Mouse (Mus musculus): ENCODE results near the gene Chmp6. TPM values are rescaled to one million over a fixed set of nuclear protein-coding genes. Genes with fewer than 3 reads are reported as not detected.

The Chmp6 gene
- polyA plus RNA-seq, 1 experiment from 2014 or later, result 92.1 TPM

GRCm38 (mm10) chr11:119915666-119916065 lies 2.4 kb downstream of the Chmp6 start:
- peaks cover 16% of the 10 kb centered on the region for H3K4me1 ChIP-seq (ENCODE audit: control insufficient read depth, insufficient read depth, low read length)
- no peak for ATAC-seq (ENCODE audit: insufficient read depth, low FRiP score, low TSS enrichment)
- no peak overlapping the region for H3K27ac ChIP-seq (ENCODE audit: low read depth, low read length)
- WGBS, result 88% methylated on average over 9 of the region's 9 CpGs
- H3K27me3 ChIP-seq (ENCODE audit: control insufficient read depth, insufficient read depth, low read length), result no peaks in the 10 kb centered on the region
- no peak overlapping the region for H3K4me3 ChIP-seq (ENCODE audit: low read depth, low read length)
- DNase-seq (ENCODE audit: low spot score), result no peak
- peaks cover 24% of the 10 kb centered on the region for H3K36me3 ChIP-seq (ENCODE audit: control insufficient read depth, insufficient read depth, low read length)
- H3K9ac ChIP-seq (ENCODE audit: low read length), result no peak overlapping the region
- no peak overlapping the region for H3K4me2 ChIP-seq (ENCODE audit: low read depth)
- no peaks in the 10 kb centered on the region for H3K9me3 ChIP-seq (ENCODE audit: control insufficient read depth, low read length)

GRCm38 (mm10) chr11:119916102-119916790 lies 3.0 kb downstream of the Chmp6 start:
- no peaks in the 10 kb centered on the region for H3K9me3 ChIP-seq (ENCODE audit: control insufficient read depth, low read length)
- H3K36me3 ChIP-seq (ENCODE audit: control insufficient read depth, insufficient read depth, low read length), result peaks cover 24% of the 10 kb centered on the region
- no peaks in the 10 kb centered on the region for H3K27me3 ChIP-seq (ENCODE audit: control insufficient read depth, insufficient read depth, low read length)
- H3K4me1 ChIP-seq (ENCODE audit: control insufficient read depth, insufficient read depth, low read length), result peaks cover 16% of the 10 kb centered on the region
- no peak overlapping the region for H3K4me2 ChIP-seq (ENCODE audit: low read depth)
- no peak overlapping the region for H3K27ac ChIP-seq (ENCODE audit: low read depth, low read length)
- no peak overlapping the region for H3K4me3 ChIP-seq (ENCODE audit: low read depth, low read length)
- WGBS, result 92% methylated on average over 15 of the region's 15 CpGs
- ATAC-seq (ENCODE audit: insufficient read depth, low FRiP score, low TSS enrichment), result no peak
- no peak for DNase-seq (ENCODE audit: low spot score)
- H3K9ac ChIP-seq (ENCODE audit: low read length), result no peak overlapping the region

- no peaks in the 10 kb centered on the region for H3K27me3 ChIP-seq (ENCODE audit: control insufficient read depth, insufficient read depth, low read length)
- H3K4me1 ChIP-seq (ENCODE audit: control insufficient read depth, insufficient read depth, low read length), result peaks cover 16% of the 10 kb centered on the region
- WGBS, result 96% methylated on average over 21 of the region's 21 CpGs
- H3K9ac ChIP-seq (ENCODE audit: low read length), result no peak overlapping the region
- H3K4me3 ChIP-seq (ENCODE audit: low read depth, low read length), result no peak overlapping the region
- H3K4me2 ChIP-seq (ENCODE audit: low read depth), result no peak overlapping the region
- H3K36me3 ChIP-seq (ENCODE audit: control insufficient read depth, insufficient read depth, low read length), result peaks cover 24% of the 10 kb centered on the region
- ATAC-seq (ENCODE audit: insufficient read depth, low FRiP score, low TSS enrichment), result no peak
- H3K27ac ChIP-seq (ENCODE audit: low read depth, low read length), result no peak overlapping the region
- H3K9me3 ChIP-seq (ENCODE audit: control insufficient read depth, low read length), result no peaks in the 10 kb centered on the region
- no peak for DNase-seq (ENCODE audit: low spot score)
These were observed 3.7 kb downstream of the Chmp6 start for GRCm38 (mm10) chr11:119916834-119917469.

- no peaks in the 10 kb centered on the region for H3K9me3 ChIP-seq (ENCODE audit: control insufficient read depth, low read length)
- no peak overlapping the region for H3K4me3 ChIP-seq (ENCODE audit: low read depth, low read length)
- peaks cover 24% of the 10 kb centered on the region for H3K36me3 ChIP-seq (ENCODE audit: control insufficient read depth, insufficient read depth, low read length)
- ATAC-seq (ENCODE audit: insufficient read depth, low FRiP score, low TSS enrichment), result no peak
- H3K27me3 ChIP-seq (ENCODE audit: control insufficient read depth, insufficient read depth, low read length), result no peaks in the 10 kb centered on the region
- H3K27ac ChIP-seq (ENCODE audit: low read depth, low read length), result no peak overlapping the region
- 88% methylated on average over 7 of the region's 7 CpGs for WGBS
- no peak overlapping the region for H3K4me2 ChIP-seq (ENCODE audit: low read depth)
- H3K4me1 ChIP-seq (ENCODE audit: control insufficient read depth, insufficient read depth, low read length), result peaks cover 10% of the 10 kb centered on the region
- no peak for DNase-seq (ENCODE audit: low spot score)
- no peak overlapping the region for H3K9ac ChIP-seq (ENCODE audit: low read length)
These were observed 5.3 kb downstream of the Chmp6 start for GRCm38 (mm10) chr11:119918521-119918920.

- no peaks in the 10 kb centered on the region for H3K27me3 ChIP-seq (ENCODE audit: control insufficient read depth, insufficient read depth, low read length)
- no peak overlapping the region for H3K4me3 ChIP-seq (ENCODE audit: low read depth, low read length)
- no peaks in the 10 kb centered on the region for H3K9me3 ChIP-seq (ENCODE audit: control insufficient read depth, low read length)
- peaks cover 7% of the 10 kb centered on the region for H3K4me1 ChIP-seq (ENCODE audit: control insufficient read depth, insufficient read depth, low read length)
- no peak overlapping the region for H3K9ac ChIP-seq (ENCODE audit: low read length)
- H3K36me3 ChIP-seq (ENCODE audit: control insufficient read depth, insufficient read depth, low read length), result peaks cover 24% of the 10 kb centered on the region
- WGBS, result 94% methylated on average over 4 of the region's 4 CpGs
- DNase-seq (ENCODE audit: low spot score) (no peak), ATAC-seq (ENCODE audit: insufficient read depth, low FRiP score, low TSS enrichment) (no peak)
- H3K4me2 ChIP-seq (ENCODE audit: low read depth), result no peak overlapping the region
- H3K27ac ChIP-seq (ENCODE audit: low read depth, low read length), result no peak overlapping the region
These were observed 6.2 kb downstream of the Chmp6 start for GRCm38 (mm10) chr11:119919432-119919831.

DNA sequence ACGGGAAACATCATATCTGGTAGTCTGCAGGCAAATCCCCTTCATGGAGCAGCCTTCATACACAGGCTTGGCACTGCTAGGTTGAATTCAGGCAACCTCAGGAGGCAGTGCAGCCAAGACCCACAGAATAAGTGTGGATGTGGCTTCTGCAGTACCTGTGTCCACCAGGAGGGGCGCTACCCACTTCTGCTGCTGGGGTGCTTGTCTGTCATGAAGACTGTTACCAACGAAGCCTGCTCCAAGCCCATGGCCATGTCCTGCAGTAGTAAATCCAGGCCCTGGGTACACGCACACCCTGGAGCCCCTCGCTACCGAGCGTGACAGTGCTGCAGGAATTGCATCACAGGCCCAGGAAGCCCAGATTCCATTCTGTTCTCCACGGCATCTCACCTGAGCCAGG lies 6.7 kb downstream of the Chmp6 start:
- Histone ChIP-seq H3K27me3 (ENCODE audit: control insufficient read depth, insufficient read depth, low read length) (no peaks in the 10 kb centered on the region), H3K9me3 (ENCODE audit: control insufficient read depth, low read length) (no peaks in the 10 kb centered on the region), H3K9ac (ENCODE audit: low read length) (no peak overlapping the region), H3K27ac (ENCODE audit: low read depth, low read length) (no peak overlapping the region), H3K4me1 (ENCODE audit: control insufficient read depth, insufficient read depth, low read length) (peaks cover 2% of the 10 kb centered on the region), H3K4me3 (ENCODE audit: low read depth, low read length) (no peak overlapping the region), H3K36me3 (ENCODE audit: control insufficient read depth, insufficient read depth, low read length) (peaks cover 24% of the 10 kb centered on the region), H3K4me2 (ENCODE audit: low read depth) (no peak overlapping the region)
- ATAC-seq (ENCODE audit: insufficient read depth, low FRiP score, low TSS enrichment), result no peak
- 73% methylated on average over 8 of the region's 8 CpGs for WGBS
- peak; percentile 71 for DNase-seq (ENCODE audit: low spot score)

GRCm38 (mm10) chr11:119920668-119921067 lies 7.4 kb downstream of the Chmp6 start:
- no peaks in the 10 kb centered on the region for H3K27me3 ChIP-seq (ENCODE audit: control insufficient read depth, insufficient read depth, low read length)
- 92% methylated on average over 5 of the region's 5 CpGs for WGBS
- no peak overlapping the region for H3K9ac ChIP-seq (ENCODE audit: low read length)
- ATAC-seq (ENCODE audit: insufficient read depth, low FRiP score, low TSS enrichment) (no peak), DNase-seq (ENCODE audit: low spot score) (no peak)
- H3K4me3 ChIP-seq (ENCODE audit: low read depth, low read length), result no peak overlapping the region
- peaks cover 22% of the 10 kb centered on the region for H3K36me3 ChIP-seq (ENCODE audit: control insufficient read depth, insufficient read depth, low read length)
- no peak overlapping the region for H3K4me2 ChIP-seq (ENCODE audit: low read depth)
- no peaks in the 10 kb centered on the region for H3K9me3 ChIP-seq (ENCODE audit: control insufficient read depth, low read length)
- no peaks in the 10 kb centered on the region for H3K4me1 ChIP-seq (ENCODE audit: control insufficient read depth, insufficient read depth, low read length)
- H3K27ac ChIP-seq (ENCODE audit: low read depth, low read length), result no peak overlapping the region

GRCm38 (mm10) chr11:119925176-119925575 lies 11.9 kb downstream of the Chmp6 start:
- no peak overlapping the region for H3K4me3 ChIP-seq (ENCODE audit: low read depth, low read length)
- DNase-seq (ENCODE audit: low spot score) (no peak), ATAC-seq (ENCODE audit: insufficient read depth, low FRiP score, low TSS enrichment) (no peak)
- no peaks in the 10 kb centered on the region for H3K36me3 ChIP-seq (ENCODE audit: control insufficient read depth, insufficient read depth, low read length)
- H3K27me3 ChIP-seq (ENCODE audit: control insufficient read depth, insufficient read depth, low read length), result no peaks in the 10 kb centered on the region
- WGBS, result 73% methylated on average over 5 of the region's 5 CpGs
- no peak overlapping the region for H3K9ac ChIP-seq (ENCODE audit: low read length)
- no peaks in the 10 kb centered on the region for H3K4me1 ChIP-seq (ENCODE audit: control insufficient read depth, insufficient read depth, low read length)
- no peak overlapping the region for H3K27ac ChIP-seq (ENCODE audit: low read depth, low read length)
- H3K9me3 ChIP-seq (ENCODE audit: control insufficient read depth, low read length), result no peaks in the 10 kb centered on the region
- H3K4me2 ChIP-seq (ENCODE audit: low read depth), result no peak overlapping the region

- Histone ChIP-seq H3K9me3 (ENCODE audit: control insufficient read depth, low read length) (no peaks in the 10 kb centered on the region), H3K27ac (ENCODE audit: low read depth, low read length) (no peak overlapping the region), H3K27me3 (ENCODE audit: control insufficient read depth, insufficient read depth, low read length) (no peaks in the 10 kb centered on the region), H3K36me3 (ENCODE audit: control insufficient read depth, insufficient read depth, low read length) (no peaks in the 10 kb centered on the region), H3K4me3 (ENCODE audit: low read depth, low read length) (no peak overlapping the region), H3K4me1 (ENCODE audit: control insufficient read depth, insufficient read depth, low read length) (no peaks in the 10 kb centered on the region), H3K4me2 (ENCODE audit: low read depth) (no peak overlapping the region), H3K9ac (ENCODE audit: low read length) (no peak overlapping the region)
- WGBS, result 86% methylated on average over 5 of the region's 5 CpGs
- ATAC-seq (ENCODE audit: insufficient read depth, low FRiP score, low TSS enrichment) (no peak), DNase-seq (ENCODE audit: low spot score) (no peak)
These were observed 13.5 kb downstream of the Chmp6 start for GRCm38 (mm10) chr11:119926762-119927161.

Data from neural tube, embryonic 11.5 days (tissue).